Mouse (Mus musculus) forebrain, embryonic 16.5 days (tissue): Measurements from ENCODE around the gene Cd80. TPM values are rescaled to one million over a fixed set of nuclear protein-coding genes. Genes with fewer than 3 reads are reported as not detected.

Source experiments
- ATAC-seq: fragments of 200-750 bp; cut with Nextera tagmentation; 2 replicates; pipeline ENCODE4 v1.8.0; 2017; ENCODE audit warnings: mild to moderate bottlenecking, moderate library complexity
- H3K27ac ChIP-seq: fragments of 300-500 bp; sonication (generic); 2 replicates; pipeline ENCODE4 v1.5.1; 2014; ENCODE audit warnings: low read length, control low read depth
- H3K27me3 ChIP-seq: fragments of 300-500 bp; sonication (generic); replicated peaks from 2 replicates; pipeline ENCODE4 v1.6.1; 2014; ENCODE audit warnings: low read length; ENCODE audit not compliant: control insufficient read depth, insufficient read depth
- H3K36me3 ChIP-seq: fragments of 300-500 bp; sonication (generic); 2 replicates; pipeline ENCODE4 v1.6.1; 2014; ENCODE audit not compliant: control insufficient read depth, insufficient read depth
- H3K4me1 ChIP-seq: fragments of 300-500 bp; sonication (generic); replicated peaks from 2 replicates; pipeline ENCODE4 v1.6.1; 2014; ENCODE audit warnings: low read length; ENCODE audit not compliant: control insufficient read depth, insufficient read depth
- H3K4me2 ChIP-seq: fragments of 300-500 bp; sonication (generic); 2 replicates; pipeline ENCODE4 v1.6.1; 2014; ENCODE audit warnings: mild to moderate bottlenecking, low read length, control low read depth
- H3K4me3 ChIP-seq: fragments of 300-500 bp; sonication (generic); replicated peaks from 2 replicates; pipeline ENCODE4 v1.5.1; 2014; ENCODE audit warnings: mild to moderate bottlenecking, low read length, control low read depth
- H3K9ac ChIP-seq: fragments of 300-500 bp; sonication (generic); replicated peaks from 2 replicates; pipeline ENCODE4 v1.6.1; 2014; ENCODE audit warnings: low read depth, low read length, control low read depth
- H3K9me3 ChIP-seq: fragments of 300-500 bp; sonication (generic); 2 replicates; pipeline ENCODE4 v1.6.1; 2016; ENCODE audit warnings: low read length; ENCODE audit not compliant: control insufficient read depth
- WGBS: fragments of 180-500 bp; shearing (Covaris S2); extraction: QIAGEN DNeasy Blood & Tissue Kit; methylation state at CpG from one replicate; pipeline ENCODE4 v1.1.7; 2014; 5-methylcytosine and 5-hydroxymethylcytosine counted together
- polyA plus RNA-seq: library from polyadenylated mRNA; unstranded; fragments of >200 nt; fragmentation: Nextera tagmentation; extraction: Ambion mirVana; gene quantifications from 2 replicates; pipeline ENCODE4 v1.2.1, GENCODE M21; 2015

The Cd80 gene
- polyA plus RNA-seq, 1 experiment from 2014 or later, result 0.52 TPM

GRCm38 (mm10) chr16:38454533-38455254, 667 bp upstream of the Cd80 start:
- Histone ChIP-seq H3K27me3 (no peaks in the 10 kb centered on the region), H3K9ac (no peak overlapping the region), H3K36me3 (no peaks in the 10 kb centered on the region), H3K9me3 (no peaks in the 10 kb centered on the region), H3K4me1 (peaks cover 14% of the 10 kb centered on the region), H3K27ac (no peak overlapping the region), H3K4me3 (no peak overlapping the region), H3K4me2 (no peak overlapping the region)
- WGBS, result 77% methylated on average over 11 of the region's 11 CpGs
- ATAC-seq, result no peak

GRCm38 (mm10) chr16:38456812-38457567, 1.6 kb downstream of the Cd80 start:
- WGBS, result 72% methylated on average over 11 of the region's 11 CpGs
- no peaks in the 10 kb centered on the region for H3K9me3 ChIP-seq
- H3K4me3 ChIP-seq, result no peak overlapping the region
- no peak overlapping the region for H3K4me2 ChIP-seq
- H3K27ac ChIP-seq, result no peak overlapping the region
- H3K36me3 ChIP-seq, result no peaks in the 10 kb centered on the region
- no peak overlapping the region for H3K9ac ChIP-seq
- no peak for ATAC-seq
- no peaks in the 10 kb centered on the region; the same call in 1 of the 2 replicates for H3K4me1 ChIP-seq
- H3K27me3 ChIP-seq, result no peaks in the 10 kb centered on the region

- ATAC-seq, result no peak
- Histone ChIP-seq H3K4me3 (no peak overlapping the region), H3K9me3 (no peaks in the 10 kb centered on the region), H3K27ac (no peak overlapping the region), H3K4me1 (no peaks in the 10 kb centered on the region), H3K27me3 (no peaks in the 10 kb centered on the region), H3K9ac (no peak overlapping the region), H3K4me2 (no peak overlapping the region), H3K36me3 (no peaks in the 10 kb centered on the region)
- 74% methylated on average over 6 of the region's 6 CpGs for WGBS
These were observed 3.4 kb downstream of the Cd80 start for GRCm38 (mm10) chr16:38458600-38459280.

GRCm38 (mm10) chr16:38459990-38460389, 4.6 kb downstream of the Cd80 start:
- Histone ChIP-seq H3K9ac (no peak overlapping the region), H3K27ac (no peak overlapping the region), H3K9me3 (no peaks in the 10 kb centered on the region), H3K4me1 (no peaks in the 10 kb centered on the region), H3K4me2 (no peak overlapping the region), H3K36me3 (no peaks in the 10 kb centered on the region), H3K4me3 (no peak overlapping the region), H3K27me3 (no peaks in the 10 kb centered on the region)
- no peak for ATAC-seq
- 88% methylated on average over 4 of the region's 4 CpGs for WGBS

- Histone ChIP-seq H3K9ac (no peak overlapping the region), H3K4me2 (no peak overlapping the region), H3K4me3 (no peak overlapping the region), H3K9me3 (no peaks in the 10 kb centered on the region), H3K36me3 (no peaks in the 10 kb centered on the region), H3K27ac (no peak overlapping the region), H3K4me1 (no peaks in the 10 kb centered on the region), H3K27me3 (no peaks in the 10 kb centered on the region)
- 85% methylated on average over 8 of the region's 8 CpGs for WGBS
- no peak for ATAC-seq
These were observed 6.4 kb downstream of the Cd80 start for GRCm38 (mm10) chr16:38461749-38462148.

- no peak overlapping the region for H3K27ac ChIP-seq
- 89% methylated on average over 7 of the region's 7 CpGs for WGBS
- no peaks in the 10 kb centered on the region for H3K36me3 ChIP-seq
- no peaks in the 10 kb centered on the region for H3K4me1 ChIP-seq
- H3K4me3 ChIP-seq, result no peak overlapping the region
- no peak overlapping the region for H3K9ac ChIP-seq
- no peak overlapping the region for H3K4me2 ChIP-seq
- no peaks in the 10 kb centered on the region for H3K9me3 ChIP-seq
- no peaks in the 10 kb centered on the region for H3K27me3 ChIP-seq
- no peak for ATAC-seq
These were observed 6.8 kb downstream of the Cd80 start for GRCm38 (mm10) chr16:38462161-38462560.

GRCm38 (mm10) chr16:38463305-38463704, 7.9 kb downstream of the Cd80 start:
- no peak overlapping the region for H3K9ac ChIP-seq
- no peak for ATAC-seq
- H3K4me2 ChIP-seq, result no peak overlapping the region
- no peak overlapping the region for H3K4me3 ChIP-seq
- H3K27ac ChIP-seq, result no peak overlapping the region
- H3K4me1 ChIP-seq, result no peaks in the 10 kb centered on the region
- WGBS, result 91% methylated on average over 5 of the region's 5 CpGs
- H3K36me3 ChIP-seq, result no peaks in the 10 kb centered on the region
- H3K27me3 ChIP-seq, result no peaks in the 10 kb centered on the region
- no peaks in the 10 kb centered on the region for H3K9me3 ChIP-seq

- H3K4me2 ChIP-seq, result no peak overlapping the region
- 85% methylated on average over 4 of the region's 4 CpGs for WGBS
- ATAC-seq, result no peak
These were observed 10.7 kb downstream of the Cd80 start for GRCm38 (mm10) chr16:38466089-38466488.

GRCm38 (mm10) chr16:38467091-38467916, 11.9 kb downstream of the Cd80 start:
- Histone ChIP-seq H3K4me1 (no peaks in the 10 kb centered on the region), H3K27me3 (no peaks in the 10 kb centered on the region), H3K9me3 (no peaks in the 10 kb centered on the region), H3K9ac (no peak overlapping the region), H3K4me2 (no peak overlapping the region), H3K27ac (no peak overlapping the region), H3K4me3 (no peak overlapping the region), H3K36me3 (no peaks in the 10 kb centered on the region)
- WGBS, result 91% methylated on average over 13 of the region's 13 CpGs
- ATAC-seq, result no peak

More at GRCm38 (mm10) chr16:38466089-38466488, 10.7 kb downstream of the Cd80 start:
- H3K9ac ChIP-seq, result no peak overlapping the region
- H3K9me3 ChIP-seq, result no peaks in the 10 kb centered on the region
- H3K27ac ChIP-seq, result no peak overlapping the region
- H3K4me3 ChIP-seq, result no peak overlapping the region
- H3K36me3 ChIP-seq, result no peaks in the 10 kb centered on the region
- H3K4me1 ChIP-seq, result no peaks in the 10 kb centered on the region
- no peaks in the 10 kb centered on the region for H3K27me3 ChIP-seq
